Mouse (Mus musculus) embryonic facial prominence, embryonic 13.5 days (tissue): ENCODE results near the gene Gpatch8. TPM values are rescaled to one million over a fixed set of nuclear protein-coding genes. Genes with fewer than 3 reads are reported as not detected.

ENCODE experiments used
- ATAC-seq: fragments of 200-750 bp; cut with Nextera tagmentation; 2 replicates; pipeline ENCODE4 v1.8.0; 2017; ENCODE audit warnings: low read depth; ENCODE audit not compliant: insufficient number of reproducible peaks, insufficient read depth, low FRiP score, low TSS enrichment
- H3K27ac ChIP-seq: fragments of 300-500 bp; sonication (generic); 2 replicates; pipeline ENCODE4 v1.5.1; 2015; ENCODE audit warnings: moderate library complexity, mild to moderate bottlenecking, inconsistent platforms
- H3K27me3 ChIP-seq: fragments of 300-500 bp; sonication (generic); 2 replicates; pipeline ENCODE4 v1.6.1; 2015; ENCODE audit warnings: mild to moderate bottlenecking, inconsistent platforms
- H3K36me3 ChIP-seq: fragments of 300-500 bp; sonication (generic); 2 replicates; pipeline ENCODE4 v1.6.1; 2015; ENCODE audit warnings: mild to moderate bottlenecking, inconsistent platforms
- H3K4me1 ChIP-seq: fragments of 300-500 bp; sonication (generic); 2 replicates; pipeline ENCODE4 v1.6.1; 2015; ENCODE audit warnings: inconsistent platforms
- H3K4me2 ChIP-seq: fragments of 300-500 bp; sonication (generic); 2 replicates; pipeline ENCODE4 v1.6.1; 2015; ENCODE audit warnings: moderate library complexity, mild to moderate bottlenecking, inconsistent platforms
- H3K4me3 ChIP-seq: fragments of 300-500 bp; sonication (generic); 2 replicates; pipeline ENCODE4 v1.5.1; 2015; ENCODE audit warnings: mild to moderate bottlenecking, inconsistent platforms
- H3K9ac ChIP-seq: fragments of 300-500 bp; sonication (generic); 2 replicates; pipeline ENCODE4 v1.6.1; 2015; ENCODE audit warnings: mild to moderate bottlenecking, inconsistent platforms
- H3K9me3 ChIP-seq: fragments of 300-500 bp; sonication (generic); 2 replicates; pipeline ENCODE4 v1.6.1; 2016; ENCODE audit warnings: inconsistent platforms
- WGBS: fragments of 180-500 bp; shearing (Covaris S2); methylation state at CpG from one replicate; pipeline ENCODE4 v1.1.7; 2015; ENCODE audit warnings: mixed read lengths; 5-methylcytosine and 5-hydroxymethylcytosine counted together
- polyA plus RNA-seq: library from polyadenylated mRNA; unstranded; fragments of >200 nt; fragmentation: Nextera tagmentation; extraction: Ambion mirVana; gene quantifications from 2 replicates; pipeline ENCODE4 v1.2.1, GENCODE M21; 2015

Gpatch8 gene
- polyA plus RNA-seq, 1 experiment from 2014 or later, result 84.0 TPM

DNA sequence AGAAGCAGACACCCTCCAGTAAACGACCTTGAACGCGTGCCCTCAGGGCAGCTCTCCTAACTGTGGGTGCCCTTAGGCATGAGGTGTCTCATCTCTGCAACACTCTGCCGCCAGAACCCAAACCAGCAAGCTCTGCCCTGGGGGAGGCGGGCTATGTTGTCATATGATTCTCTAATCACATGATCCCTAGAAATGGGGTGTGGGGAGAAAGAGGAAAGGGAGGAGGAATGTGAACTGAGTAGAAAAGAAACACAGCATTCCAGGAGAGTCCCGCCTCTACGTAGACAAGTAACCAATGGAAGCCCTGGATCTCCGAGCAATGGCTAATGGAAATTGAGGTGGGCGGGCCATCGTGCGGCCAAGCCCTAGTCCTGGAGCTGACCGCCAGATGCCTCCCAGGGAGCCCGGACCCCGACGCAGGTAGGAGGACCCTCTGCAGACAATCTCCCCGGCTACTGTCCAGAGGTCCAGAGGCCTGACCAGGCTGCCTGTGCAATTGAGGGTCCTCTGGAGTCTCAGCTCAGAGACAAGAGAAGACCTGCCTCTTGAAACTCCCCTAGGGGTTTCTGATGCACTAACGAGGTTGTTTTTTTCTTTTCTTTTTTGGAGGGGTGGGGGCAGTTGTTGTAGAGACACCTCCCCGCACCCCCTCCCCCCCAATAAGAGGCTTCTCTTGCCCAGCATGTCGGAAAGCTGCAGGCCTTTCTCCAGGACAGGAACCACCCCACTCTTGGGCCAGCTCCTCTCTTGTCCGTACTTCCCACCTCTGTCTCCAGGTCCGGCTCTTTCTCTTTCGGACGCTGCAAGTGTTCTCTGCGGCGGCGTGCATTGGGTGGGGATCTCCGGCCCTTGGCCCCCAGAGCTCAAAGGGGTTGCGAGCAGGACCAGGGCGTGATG is 125.8 kb downstream of the Gpatch8 start, which contains the start of gene Grn:
Grn (plus strand) TSS at position 195 of the 897 bp plus-strand sequence.
- Histone ChIP-seq H3K4me2 (peak within 1 kb of the TSS; percentile 96), H3K4me1 (peaks cover 34% of the 10 kb centered on the region), H3K9me3 (no peaks in the 10 kb centered on the region), H3K36me3 (peaks cover 21% of the 10 kb centered on the region), H3K9ac (peak within 1 kb of the TSS; percentile 77), H3K4me3 (peak within 1 kb of the TSS; percentile 75), H3K27ac (peak within 1 kb of the TSS; percentile 89), H3K27me3 (no peaks in the 10 kb centered on the region)
- whole genome bisulfite sequencing, result 1% methylated on average over 29 of the region's 29 CpGs
- peak; percentile 86 for ATAC-seq

- peaks cover 34% of the 10 kb centered on the region for H3K4me1 ChIP-seq
- H3K9ac ChIP-seq, result peak overlapping the region; percentile 73
- peak overlapping the region; percentile 75 for H3K4me3 ChIP-seq
- peak overlapping the region; percentile 96 for H3K4me2 ChIP-seq
- H3K27me3 ChIP-seq, result no peaks in the 10 kb centered on the region
- WGBS, result 49% methylated on average over 3 of the region's 3 CpGs
- H3K36me3 ChIP-seq, result peaks cover 13% of the 10 kb centered on the region
- no peaks in the 10 kb centered on the region for H3K9me3 ChIP-seq
- no peak overlapping the region for H3K27ac ChIP-seq
- ATAC-seq, result no peak
Measured at GRCm38 (mm10) chr11:102429551-102429950, 126.6 kb downstream of the Gpatch8 start.

DNA sequence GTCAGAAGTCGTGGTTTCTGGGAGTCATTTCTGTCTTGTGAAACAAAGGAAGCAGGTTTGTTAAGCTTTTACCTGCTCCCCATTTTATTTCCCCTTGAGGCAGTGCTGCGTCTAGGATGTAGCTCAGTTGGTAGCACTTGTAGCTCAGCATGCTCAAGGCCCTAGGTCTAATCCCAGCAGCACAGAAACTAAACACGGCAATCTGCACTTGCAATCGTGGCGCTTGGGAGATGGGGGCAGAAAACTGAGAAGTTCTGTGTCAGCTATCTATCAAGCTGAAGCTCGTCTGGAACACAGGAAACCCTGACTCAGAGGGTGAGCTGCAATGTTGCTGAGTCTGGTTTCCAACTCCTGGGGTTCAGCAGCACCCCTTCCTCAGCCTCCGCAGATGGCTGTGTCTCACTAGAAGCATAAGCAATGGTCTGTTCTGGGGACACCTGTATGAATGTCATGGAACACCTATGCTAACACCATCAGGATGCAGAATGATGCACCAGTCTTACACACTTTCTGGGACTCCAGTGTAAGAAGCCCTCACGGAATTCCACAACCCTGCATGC is 127.1 kb downstream of the Gpatch8 start:
- no peak for ATAC-seq
- Histone ChIP-seq H3K4me3 (peak overlapping the region; percentile 75; the same call in 1 of the 2 replicates), H3K4me1 (peaks cover 31% of the 10 kb centered on the region), H3K9me3 (no peaks in the 10 kb centered on the region), H3K4me2 (peak overlapping the region; percentile 96), H3K9ac (0 out of 2 replicates have a peak overlapping the region, but pooled peaks have one; percentile 73), H3K27me3 (no peaks in the 10 kb centered on the region), H3K27ac (no peak overlapping the region), H3K36me3 (peaks cover 9% of the 10 kb centered on the region; the same call in 1 of the 2 replicates)
- 61% methylated on average over 8 of the region's 8 CpGs for WGBS

Other genes with a start within 250 kb of the Gpatch8 start
- 88.5 and 93.6 TPM in 2 replicates for gene Ubtf, start 236.7 kb downstream of the Gpatch8 start, polyA plus RNA-seq
- gene Slc4a1, start 190.2 kb downstream of the Gpatch8 start, polyA plus RNA-seq, result 6.3 and 16.6 TPM in 2 replicates
- gene Rundc3a, start 163.0 kb downstream of the Gpatch8 start, polyA plus RNA-seq, result 3.6 and 5.2 TPM in 2 replicates
- gene Slc25a39, start 148.4 kb downstream of the Gpatch8 start, polyA plus RNA-seq, result 191 and 195 TPM in 2 replicates
- 124 and 126 TPM in 2 replicates for gene Grn, start 126.1 kb downstream of the Gpatch8 start, polyA plus RNA-seq
- gene Fam171a2, start 108.7 kb downstream of the Gpatch8 start, polyA plus RNA-seq, result 8.1 and 8.2 TPM in 2 replicates
- 6.2 and 6.7 TPM in 2 replicates for gene Itga2b, start 86.3 kb downstream of the Gpatch8 start, polyA plus RNA-seq
- 16.1 and 17.0 TPM in 2 replicates for gene Gm11627, start 23.1 kb upstream of the Gpatch8 start, polyA plus RNA-seq
- gene Fzd2, start 48.0 kb upstream of the Gpatch8 start, polyA plus RNA-seq, result 63.0 and 67.8 TPM in 2 replicates
- 0.45 and 0.79 TPM in 2 replicates for gene Meioc, start 107.3 kb upstream of the Gpatch8 start, polyA plus RNA-seq
- gene Ccdc43, start 141.4 kb upstream of the Gpatch8 start, polyA plus RNA-seq, result 44.6 and 46.9 TPM in 2 replicates
- gene Adam11, start 205.0 kb upstream of the Gpatch8 start, polyA plus RNA-seq, result 13.8 and 14.4 TPM in 2 replicates